Mouse (Mus musculus): ENCODE data around the gene Zfp867.

DNA sequence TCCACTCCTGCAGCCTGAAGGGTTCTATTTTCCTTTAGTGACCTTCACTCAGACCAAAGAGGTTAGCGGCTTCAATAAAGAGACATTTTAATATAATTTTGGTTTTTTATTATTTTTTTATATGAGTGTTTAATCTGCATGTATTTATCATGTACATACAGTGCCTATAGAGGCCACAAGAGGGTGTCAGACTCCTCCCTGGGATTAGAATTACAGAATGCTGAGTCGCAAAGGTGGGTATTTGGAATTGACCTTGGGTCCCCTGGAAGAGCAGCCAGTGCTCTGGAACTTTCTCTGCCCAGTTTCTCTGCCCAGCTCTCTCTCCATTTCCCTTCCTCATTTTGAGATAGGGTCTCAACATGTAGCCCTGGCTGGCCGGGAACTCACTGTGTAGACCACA, 41.3 kb upstream of the Zfp867 start:
- TF ChIP-seq ZMIZ1 (IDR thresholded peaks at IDR 0.05; ENCODE audit: low read depth, low read length) = no peak
- no peak for TF ChIP-seq POLR2A (IDR thresholded peaks at IDR 0.05; ENCODE audit: control insufficient read depth in 1 of 2, insufficient read depth in 1 of 2, low read depth in 1 of 2, low read length in 2 of 2, poor library complexity in 1 of 2)
- TF ChIP-seq BHLHE40 (IDR thresholded peaks at IDR 0.05; ENCODE audit: borderline replicate concordance, low read depth, low read length) = no peak
- TF ChIP-seq CTCF (IDR thresholded peaks at IDR 0.05 in 2 of 3, conservative IDR thresholded peaks at IDR 0.05 in 1 of 3; ENCODE audit: control insufficient read depth in 1 of 3, insufficient read depth in 1 of 3, low read depth in 2 of 3, low read length in 3 of 3, poor library complexity in 1 of 3, severe bottlenecking in 1 of 3) = peak in 2 of 3 experiments; percentile 36 to 62; a peak in 4 of 6 replicates
- TF ChIP-seq MAFK (IDR thresholded peaks at IDR 0.05; ENCODE audit: borderline replicate concordance, low read depth, low read length) = no peak
- TF ChIP-seq EP300 (IDR thresholded peaks at IDR 0.05; ENCODE audit: low read depth in 1 of 2, low read length in 2 of 2) = no peak
- TF ChIP-seq CHD2 (IDR thresholded peaks at IDR 0.05; ENCODE audit: low read length) = no peak
- no peak for TF ChIP-seq SIN3A (IDR thresholded peaks at IDR 0.05; ENCODE audit: low read length)

All from MEL (cell line).